Mouse (Mus musculus) testis, adult 2 months (tissue): ENCODE data around the gene Kyat1.

Source experiments
- CTCF ChIP-seq: fragments of 200-500 bp; IDR thresholded peaks from 2 replicates; pipeline ENCODE4 v1.5.1; 2012; ENCODE audit warnings: low read depth, mild to moderate bottlenecking, inconsistent platforms, low read length, moderate library complexity; ENCODE audit not compliant: control insufficient read depth, insufficient read depth, insufficient replicate concordance
- POLR2A ChIP-seq: fragments of 200-500 bp; IDR thresholded peaks from 2 replicates; pipeline ENCODE4 v1.6.1; 2012; ENCODE audit warnings: low read depth, mild to moderate bottlenecking, inconsistent platforms, low read length, moderate library complexity; ENCODE audit not compliant: control insufficient read depth

GRCm38 (mm10) chr2:30242509-30242908 is 36.9 kb upstream of the Kyat1 start:
- TF ChIP-seq CTCF: no peak
- TF ChIP-seq POLR2A: no peak
